Mouse (Mus musculus) heart, embryonic 11.5 days (tissue): ENCODE measurements at regions not wholly inside any gene's neighbourhood (a gene's known extent, or its start where the extent isn't known, plus 50 kb on each side); places are given as distances from the start of the nearest gene placed in this dataset.

Source experiments
- ATAC-seq: fragments of 200-750 bp; cut with Nextera tagmentation; replicated peaks from 2 replicates; pipeline ENCODE4 v1.8.0; 2017; ENCODE audit warnings: moderate library complexity; ENCODE audit not compliant: insufficient number of reproducible peaks, low FRiP score, low TSS enrichment
- H3K27ac ChIP-seq: fragments of 300-500 bp; sonication (generic); 2 replicates; pipeline ENCODE4 v1.5.1; 2014; ENCODE audit warnings: mild to moderate bottlenecking, low read depth, low read length
- H3K27me3 ChIP-seq: fragments of 300-500 bp; sonication (generic); 2 replicates; pipeline ENCODE4 v1.6.1; 2014; ENCODE audit warnings: mild to moderate bottlenecking, low read length, mixed read lengths; ENCODE audit not compliant: control insufficient read depth, insufficient read depth
- H3K36me3 ChIP-seq: fragments of 300-500 bp; sonication (generic); 2 replicates; pipeline ENCODE4 v1.6.1; 2014; ENCODE audit warnings: mild to moderate bottlenecking, low read length, moderate library complexity, mixed read lengths; ENCODE audit not compliant: control insufficient read depth, insufficient read depth
- H3K4me1 ChIP-seq: fragments of 300-500 bp; sonication (generic); 2 replicates; pipeline ENCODE4 v1.6.1; 2014; ENCODE audit warnings: low read length; ENCODE audit not compliant: control insufficient read depth, insufficient read depth
- H3K4me2 ChIP-seq: fragments of 300-500 bp; sonication (generic); 2 replicates; pipeline ENCODE4 v1.6.1; 2014; ENCODE audit warnings: mild to moderate bottlenecking, moderate library complexity
- H3K4me3 ChIP-seq: fragments of 300-500 bp; sonication (generic); 2 replicates; pipeline ENCODE4 v1.5.1; 2014; ENCODE audit warnings: low read depth, low read length
- H3K9ac ChIP-seq: fragments of 300-500 bp; sonication (generic); 2 replicates; pipeline ENCODE4 v1.6.1; 2014; ENCODE audit warnings: mild to moderate bottlenecking, low read depth, low read length, moderate library complexity
- H3K9me3 ChIP-seq: fragments of 300-500 bp; sonication (generic); replicated peaks from 2 replicates; pipeline ENCODE4 v1.6.1; 2016; ENCODE audit warnings: low read length; ENCODE audit not compliant: control insufficient read depth
- WGBS: fragments of 180-500 bp; shearing (Covaris S2); extraction: QIAGEN DNeasy Blood & Tissue Kit; methylation state at CpG from one replicate; pipeline ENCODE4 v1.1.7; 2014; ENCODE audit not compliant: insufficient replicate concordance; 5-methylcytosine and 5-hydroxymethylcytosine counted together

DNA sequence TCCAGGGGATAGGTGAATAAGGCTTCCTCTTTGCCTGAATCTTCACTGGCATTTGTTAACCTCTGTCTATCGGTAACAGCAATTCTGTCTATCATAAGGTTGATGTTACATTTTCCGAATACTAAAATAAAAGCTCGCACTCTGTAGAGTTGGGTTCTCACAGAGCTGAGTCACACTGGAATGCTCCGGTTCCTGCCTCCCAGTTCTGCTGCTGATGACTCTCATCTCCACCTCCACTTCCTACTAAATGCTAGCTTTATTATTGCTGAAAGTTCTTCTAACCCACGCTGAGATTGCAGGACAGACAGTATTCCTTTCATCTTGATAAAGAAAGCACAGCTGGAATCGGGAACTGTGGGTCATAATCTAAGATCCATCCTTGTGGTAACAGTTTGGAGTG, 65.5 kb upstream of the Ssr3 start:
- WGBS: 65% methylated on average over 6 of the region's 6 CpGs
- H3K9me3 ChIP-seq: no peaks in the 10 kb centered on the region
- no peaks in the 10 kb centered on the region for H3K27me3 ChIP-seq
- no peak for ATAC-seq
- H3K27ac ChIP-seq: no peak overlapping the region
- H3K4me3 ChIP-seq: no peak overlapping the region
- no peaks in the 10 kb centered on the region; the same call in 1 of the 2 replicates for H3K4me1 ChIP-seq
- H3K36me3 ChIP-seq: no peaks in the 10 kb centered on the region
- H3K9ac ChIP-seq: no peak overlapping the region
- no peak overlapping the region for H3K4me2 ChIP-seq

DNA sequence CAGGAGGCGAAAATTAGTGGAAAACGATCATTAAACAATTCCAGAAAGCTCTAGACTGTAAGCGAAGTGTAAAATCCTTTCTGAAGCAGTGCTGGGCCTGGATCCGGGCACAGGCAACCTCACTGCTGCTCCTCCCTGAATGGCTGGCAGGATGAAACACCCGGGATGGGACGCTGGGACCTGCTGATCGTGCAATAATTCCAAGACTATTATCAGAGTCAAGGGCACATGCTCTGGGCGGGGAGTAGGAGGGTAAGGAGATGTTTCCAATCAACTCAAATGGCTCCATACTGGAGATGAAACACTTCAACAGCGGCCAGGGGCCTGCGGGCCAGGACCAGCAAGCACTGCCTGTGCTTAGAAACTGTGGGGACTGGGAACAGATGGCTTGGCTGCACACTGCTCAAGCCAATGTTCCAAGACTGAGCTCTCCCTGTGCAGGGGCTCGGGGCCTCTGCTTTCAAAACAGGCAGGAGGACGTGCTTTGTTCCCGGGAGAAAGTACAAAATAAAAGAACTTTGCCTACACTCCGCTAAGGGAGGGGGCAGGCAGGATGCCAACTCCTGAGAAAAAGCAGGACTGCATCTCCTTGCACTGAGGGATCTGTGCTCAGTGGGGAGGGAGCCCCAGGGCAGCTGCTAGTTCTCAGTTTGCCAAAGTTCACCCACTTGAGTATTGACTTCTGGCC, 63.3 kb upstream of the Ssr3 start:
- H3K4me2 ChIP-seq: peak overlapping the region; percentile 11; the same call in 1 of the 2 replicates
- no peaks in the 10 kb centered on the region for H3K9me3 ChIP-seq
- H3K9ac ChIP-seq: peak overlapping the region; percentile 54; the same call in 1 of the 2 replicates
- H3K27me3 ChIP-seq: no peaks in the 10 kb centered on the region
- 38% methylated on average over 14 of the region's 14 CpGs for WGBS
- H3K4me1 ChIP-seq: no peaks in the 10 kb centered on the region; the same call in 1 of the 2 replicates
- H3K36me3 ChIP-seq: no peaks in the 10 kb centered on the region
- no peak overlapping the region for H3K4me3 ChIP-seq
- peak overlapping the region; percentile 75 for H3K27ac ChIP-seq
- peak; percentile 65 for ATAC-seq

- Histone ChIP-seq H3K4me1 (no peaks in the 10 kb centered on the region; the same call in 1 of the 2 replicates), H3K9ac (no peak overlapping the region), H3K4me3 (no peak overlapping the region), H3K4me2 (no peak overlapping the region), H3K27me3 (no peaks in the 10 kb centered on the region), H3K36me3 (no peaks in the 10 kb centered on the region), H3K27ac (no peak overlapping the region), H3K9me3 (no peaks in the 10 kb centered on the region)
- ATAC-seq: no peak
- WGBS: 89% methylated on average over 7 of the region's 7 CpGs
Observed at GRCm38 (mm10) chr3:65454301-65454700, 61.9 kb upstream of the Ssr3 start.

DNA sequence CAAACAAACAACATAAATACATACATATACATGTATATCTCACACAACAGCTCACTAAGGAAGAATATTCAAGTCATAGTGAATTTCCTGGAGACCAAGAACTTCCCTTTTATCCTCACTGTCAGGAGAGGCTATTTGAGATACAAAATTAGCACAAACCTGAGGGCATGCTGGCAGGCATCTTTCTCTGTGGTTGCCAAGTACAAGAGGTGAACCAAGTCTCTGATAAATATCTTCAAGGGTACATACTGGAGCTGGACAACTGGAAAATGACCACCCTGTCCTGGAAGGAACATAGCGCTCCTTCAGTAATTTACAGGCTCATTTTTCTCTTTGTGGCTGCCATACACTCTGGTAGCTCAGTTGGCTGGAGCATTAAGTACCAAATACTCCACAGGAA, 56.8 kb upstream of the Ssr3 start:
- Histone ChIP-seq H3K9me3 (no peaks in the 10 kb centered on the region), H3K9ac (no peak overlapping the region), H3K36me3 (no peaks in the 10 kb centered on the region), H3K4me2 (no peak overlapping the region), H3K4me1 (no peaks in the 10 kb centered on the region), H3K27ac (no peak overlapping the region), H3K27me3 (no peaks in the 10 kb centered on the region), H3K4me3 (no peak overlapping the region)
- WGBS: 94% methylated on average over 1 of the region's 1 CpGs
- no peak for ATAC-seq

- H3K27me3 ChIP-seq: no peaks in the 10 kb centered on the region
- no peaks in the 10 kb centered on the region; the same call in 1 of the 2 replicates for H3K4me1 ChIP-seq
- H3K27ac ChIP-seq: no peak overlapping the region
- no peak overlapping the region for H3K9ac ChIP-seq
- WGBS: 62% methylated on average over 1 of the region's 1 CpGs
- no peak overlapping the region for H3K4me3 ChIP-seq
- no peaks in the 10 kb centered on the region for H3K36me3 ChIP-seq
- no peaks in the 10 kb centered on the region for H3K9me3 ChIP-seq
- ATAC-seq: no peak
- H3K4me2 ChIP-seq: no peak overlapping the region
Observed at GRCm38 (mm10) chr3:65443701-65444100, 51.3 kb upstream of the Ssr3 start.

DNA sequence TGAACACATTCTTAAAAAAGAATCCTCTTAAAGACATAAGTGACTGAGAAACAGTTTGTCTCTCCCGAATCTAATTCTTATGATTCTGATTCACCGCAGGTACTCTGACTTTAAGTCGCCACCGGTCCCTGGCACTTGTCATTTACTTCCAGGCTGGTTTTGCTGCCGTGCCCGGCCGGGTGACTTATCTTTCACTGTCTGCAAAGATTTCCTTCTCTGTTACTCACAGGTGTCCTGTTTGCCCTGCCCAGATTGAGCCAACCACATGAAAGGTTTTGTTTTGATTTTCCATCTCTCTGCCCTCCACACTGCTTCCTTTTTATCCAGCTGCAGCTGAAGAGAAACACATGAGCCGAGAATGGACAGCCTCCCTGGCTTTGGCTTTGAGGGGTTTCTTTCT, 50.5 kb upstream of the Ssr3 start:
- WGBS: 50% methylated on average over 8 of the region's 8 CpGs
- Histone ChIP-seq H3K4me1 (peaks cover 3% of the 10 kb centered on the region; the same call in 1 of the 2 replicates), H3K4me3 (no peak overlapping the region), H3K27me3 (no peaks in the 10 kb centered on the region), H3K36me3 (no peaks in the 10 kb centered on the region), H3K9ac (no peak overlapping the region), H3K9me3 (no peaks in the 10 kb centered on the region), H3K4me2 (no peak overlapping the region), H3K27ac (no peak overlapping the region)
- no peak for ATAC-seq

GRCm38 (mm10) chr3:65442269-65442668, 49.8 kb upstream of the Ssr3 start:
- Histone ChIP-seq H3K4me1 (peaks cover 3% of the 10 kb centered on the region; the same call in 1 of the 2 replicates), H3K27me3 (no peaks in the 10 kb centered on the region), H3K9me3 (no peaks in the 10 kb centered on the region), H3K9ac (no peak overlapping the region), H3K27ac (no peak overlapping the region), H3K4me3 (no peak overlapping the region), H3K4me2 (no peak overlapping the region), H3K36me3 (no peaks in the 10 kb centered on the region)
- WGBS: 75% methylated on average over 4 of the region's 4 CpGs
- no peak for ATAC-seq
